9 mouse cellular contexts compared by ENCODE assay signal in genomic region chr8:124398843-124399402, GRCm38 (mm10). TPM values are rescaled to one million over a fixed set of nuclear protein-coding genes. Genes with fewer than 3 reads are reported as not detected.
DNase-seq lines count a peak whose midpoint lies in the region; ATAC-seq and TF ChIP-seq lines count a peak whose summit lies in the region.
"Had no signal": no experiment of that assay in that cellular context is flagged by ENCODE, and none has a peak within 500 bp of the region (broad histone marks: within the 10 kb centered on the region; RNA-seq: fewer than 3 reads in every experiment).

No protein-coding gene starts in this region.

- H3K27me3 ChIP-seq in heart, postnatal 0 days (ENCODE audit: control insufficient read depth, insufficient read depth, low read length): no peaks in the 10 kb centered on the region
- H3K27me3 ChIP-seq in thymus, adult 2 months (ENCODE audit: control insufficient read depth, insufficient read depth, low read length): no peaks in the 10 kb centered on the region
- H3K27me3 ChIP-seq in limb, embryonic 14.5 days (ENCODE audit: control insufficient read depth, insufficient read depth, low read length): no peaks in the 10 kb centered on the region
- H3K27me3 ChIP-seq: limb, embryonic 15.5 days had no signal

- no peaks in the 10 kb centered on the region for H3K4me1 ChIP-seq in heart, postnatal 0 days (ENCODE audit: control insufficient read depth, insufficient read depth)
- H3K4me1 ChIP-seq in thymus, adult 2 months (replicated peaks; ENCODE audit: control insufficient read depth, insufficient read depth, low read length): no peaks in the 10 kb centered on the region
- H3K4me1 ChIP-seq in limb, embryonic 14.5 days (ENCODE audit: control insufficient read depth, insufficient read depth, low read length): no peaks in the 10 kb centered on the region

- H3K36me3 ChIP-seq in heart, postnatal 0 days (replicated peaks; ENCODE audit: control insufficient read depth, insufficient read depth, low read length): no peaks in the 10 kb centered on the region
- H3K36me3 ChIP-seq in thymus, adult 2 months (ENCODE audit: control insufficient read depth, insufficient read depth, low read length): no peaks in the 10 kb centered on the region
- H3K36me3 ChIP-seq in limb, embryonic 14.5 days (ENCODE audit: control insufficient read depth, insufficient read depth, low read length): no peaks in the 10 kb centered on the region
- H3K36me3 ChIP-seq: limb, embryonic 15.5 days had no signal

- TF ChIP-seq POLR2A in thymus, adult 2 months (IDR thresholded peaks at IDR 0.05; ENCODE audit: control insufficient read depth, extremely low read depth, insufficient read depth, low read length, poor library complexity): no peak
- TF ChIP-seq POLR2A in limb, embryonic 14.5 days (IDR thresholded peaks at IDR 0.05; ENCODE audit: borderline replicate concordance, extremely low read depth, insufficient read depth, insufficient read length): no peak

- no peak overlapping the region for H3K27ac ChIP-seq in heart, postnatal 0 days (ENCODE audit: low read depth)
- no peak overlapping the region for H3K27ac ChIP-seq in thymus, adult 2 months (ENCODE audit: control insufficient read depth, insufficient read depth, low read length)
- H3K27ac ChIP-seq in limb, embryonic 14.5 days (replicated peaks; ENCODE audit: low read depth, low read length): no peak overlapping the region
- H3K27ac ChIP-seq: limb, embryonic 15.5 days had no signal

- no peak for TF ChIP-seq EP300 in heart, postnatal 0 days (IDR thresholded peaks at IDR 0.05; ENCODE audit: low read depth)

- no peak overlapping the region for H3K4me3 ChIP-seq in heart, postnatal 0 days (ENCODE audit: low read depth, low read length)
- no peak overlapping the region for H3K4me3 ChIP-seq in thymus, adult 2 months (ENCODE audit: control insufficient read depth, insufficient read depth, low read length)
- H3K4me3 ChIP-seq in limb, embryonic 14.5 days (replicated peaks; ENCODE audit: low read length): no peak overlapping the region
- H3K4me3 ChIP-seq: limb, embryonic 15.5 days had no signal

- peak; percentile 68 for TF ChIP-seq CTCF in heart, postnatal 0 days (IDR thresholded peaks at IDR 0.05; ENCODE audit: low read depth)
- TF ChIP-seq CTCF in thymus, adult 2 months (IDR thresholded peaks at IDR 0.05; ENCODE audit: borderline replicate concordance, control insufficient read depth, extremely low read depth, insufficient read depth, low read length, poor library complexity): peak; percentile 85; the same call in 1 of the 2 replicates

- H3K4me2 ChIP-seq in heart, postnatal 0 days (ENCODE audit: low read depth, low read length): no peak overlapping the region
- H3K4me2 ChIP-seq in limb, embryonic 14.5 days (replicated peaks; ENCODE audit: low read depth, low read length, severe bottlenecking): no peak overlapping the region
- H3K4me2 ChIP-seq: limb, embryonic 15.5 days had no signal

- WGBS in heart, postnatal 0 days: 20% methylated on average over 12 of the region's 12 CpGs
- 30% methylated on average over 12 of the region's 12 CpGs for WGBS in thymus, adult 2 months
- WGBS in limb, embryonic 14.5 days: 30% methylated on average over 12 of the region's 12 CpGs

- H3K9me3 ChIP-seq in heart, postnatal 0 days (replicated peaks; ENCODE audit: control insufficient read depth, low read length): no peaks in the 10 kb centered on the region; the same call in 1 of the 2 replicates
- no peaks in the 10 kb centered on the region for H3K9me3 ChIP-seq in limb, embryonic 14.5 days (ENCODE audit: control insufficient read depth, low read length)
- H3K9me3 ChIP-seq: limb, embryonic 15.5 days had no signal

- DNase-seq in heart, postnatal 0 days (ENCODE audit: low spot score): peak; percentile 69
- DNase-seq in heart, adult 8-10 months (ENCODE audit: low spot score): no peak
- DNase-seq in thymus, adult 2 months: peak; percentile 37
- no peak for DNase-seq in thymus, adult 18-20 months
- DNase-seq in limb, embryonic 14.5 days (ENCODE audit: low spot score): peak; percentile 49
- DNase-seq in testis, postnatal 10 days (ENCODE audit: low spot score): peak; percentile 65
- DNase-seq in layer of hippocampus, adult 18-20 months (ENCODE audit: low spot score in 2 of 2): no peak

- H3K9ac ChIP-seq in heart, postnatal 0 days (replicated peaks; ENCODE audit: low read depth, low read length): no peak overlapping the region
- H3K9ac ChIP-seq in limb, embryonic 14.5 days (ENCODE audit: low read depth, low read length, severe bottlenecking): no peak overlapping the region
- H3K9ac ChIP-seq: limb, embryonic 15.5 days had no signal

- peak; percentile 66 for ATAC-seq in heart, postnatal 0 days (ENCODE audit: insufficient read depth, low read depth)
- peak; percentile 62; the same call in 1 of the 2 replicates for ATAC-seq in common myeloid progenitor, adult 5-6 weeks (replicated peaks; ENCODE audit: low read depth, poor library complexity, severe bottlenecking)
- no peak for ATAC-seq in limb, embryonic 14.5 days (ENCODE audit: low FRiP score, low read depth)

RNA-seq across cellular contexts. Expression of gene Pgbd5, which starts 40.5 kb away (rescaled TPM):
- 1.7 and 3.5 TPM in 2 replicates for total RNA-seq in heart, postnatal 0 days (2014; rRNA removed; ENCODE audit: low replicate concordance)
- 0.80 and 0.97 TPM in 2 replicates for polyA plus RNA-seq in heart, postnatal 0 days (2015; fragmentation: Nextera tagmentation; extraction: Ambion mirVana)
- total RNA-seq in heart, adult 8-10 months (2022): under 1 TPM; 0.41 to 0.66 (median 0.59) TPM
- 0.22 and 0.68 TPM in 2 replicates for polyA plus RNA-seq in thymus, adult 2 months (2012; rRNA removed)
- total RNA-seq in common myeloid progenitor, adult 5-6 weeks (2017): not detected in 2 replicates
- polyA plus RNA-seq in limb, embryonic 14.5 days (2012; rRNA removed): 8.0 and 10.7 TPM in 2 replicates
- 3.9 and 5.1 TPM in 2 replicates for polyA plus RNA-seq in limb, embryonic 14.5 days (2014; fragmentation: Nextera tagmentation; extraction: Ambion mirVana)
- 100 to 1,000 TPM; 272 to 273 TPM for total RNA-seq in layer of hippocampus, adult 18-20 months (2021)

Comparison
In these comparisons a context has a peak if more than half of its experiments do, and no peak if none do; other contexts are left out.
1. DNase-seq: peak in heart, postnatal 0 days (single experiment), thymus, adult 2 months (single experiment), limb, embryonic 14.5 days (single experiment) and testis, postnatal 10 days (single experiment); none in heart, adult 8-10 months (single experiment), thymus, adult 18-20 months (0 of 2) and layer of hippocampus, adult 18-20 months (0 of 2).
2. RNA of gene Pgbd5, which starts 40.5 kb away (total RNA-seq): 272 to 273 TPM in layer of hippocampus, adult 18-20 months; 1.7 to 3.5 TPM in heart, postnatal 0 days, 0.41 to 0.66 TPM in heart, adult 8-10 months and not detected in common myeloid progenitor, adult 5-6 weeks; every median in the first group is over 10 times any median in the second.